Mouse (Mus musculus): Measurements from ENCODE around the gene Ddah1.

Ddah1 gene

GRCm38 (mm10) chr3:145820439-145820838, 62.0 kb downstream of the Ddah1 start:
- peak; percentile 34 for DNase-seq

GRCm38 (mm10) chr3:145820938-145821337, 62.5 kb downstream of the Ddah1 start:
- no peak for DNase-seq

- no peak for DNase-seq
Observed at GRCm38 (mm10) chr3:145822201-145822600, 63.7 kb downstream of the Ddah1 start.

- no peak for DNase-seq
Observed at GRCm38 (mm10) chr3:145823661-145824060, 65.2 kb downstream of the Ddah1 start.

- no peak for DNase-seq
Observed at GRCm38 (mm10) chr3:145825416-145826055, 67.1 kb downstream of the Ddah1 start.

GRCm38 (mm10) chr3:145827191-145828045, 68.9 kb downstream of the Ddah1 start:
- peak; percentile 77 for DNase-seq

GRCm38 (mm10) chr3:145828906-145829305, 70.4 kb downstream of the Ddah1 start:
- DNase-seq, result no peak

- DNase-seq, result peak; percentile 28
Observed at GRCm38 (mm10) chr3:145833948-145834538, 75.6 kb downstream of the Ddah1 start.

GRCm38 (mm10) chr3:145838281-145838680, 79.8 kb downstream of the Ddah1 start:
- DNase-seq, result no peak

GRCm38 (mm10) chr3:145841961-145842710, 83.7 kb downstream of the Ddah1 start:
- DNase-seq, result no peak

- DNase-seq, result no peak
Observed at GRCm38 (mm10) chr3:145843836-145844235, 85.4 kb downstream of the Ddah1 start.

GRCm38 (mm10) chr3:145844891-145845290, 86.4 kb downstream of the Ddah1 start:
- DNase-seq, result no peak

GRCm38 (mm10) chr3:145846255-145846654, 87.8 kb downstream of the Ddah1 start:
- DNase-seq, result no peak

- DNase-seq, result no peak
Observed at GRCm38 (mm10) chr3:145852041-145852440, 93.6 kb downstream of the Ddah1 start.

GRCm38 (mm10) chr3:145852800-145853199, 94.3 kb downstream of the Ddah1 start:
- DNase-seq, result no peak

GRCm38 (mm10) chr3:145853713-145854112, 95.2 kb downstream of the Ddah1 start:
- no peak for DNase-seq

GRCm38 (mm10) chr3:145854427-145854826, 96.0 kb downstream of the Ddah1 start:
- no peak for DNase-seq

- no peak for DNase-seq
Observed at GRCm38 (mm10) chr3:145855299-145855698, 96.8 kb downstream of the Ddah1 start.

GRCm38 (mm10) chr3:145858388-145858787, 99.9 kb downstream of the Ddah1 start:
- peak; percentile 38 for DNase-seq

GRCm38 (mm10) chr3:145862521-145862920, 104.0 kb downstream of the Ddah1 start:
- no peak for DNase-seq

GRCm38 (mm10) chr3:145864033-145864712, 105.7 kb downstream of the Ddah1 start:
- no peak for DNase-seq

GRCm38 (mm10) chr3:145864713-145865233, 106.3 kb downstream of the Ddah1 start:
- peak; percentile 56 for DNase-seq

All from lung, postnatal 36 days (tissue).